Comparison of ENCODE assay signal across 20 mouse cellular contexts in genomic region chr15:61563347-61563746, GRCm38 (mm10).
"Had no signal": no experiment of that assay in that cellular context is flagged by ENCODE, and none has a peak within 500 bp of the region (broad histone marks: within the 10 kb centered on the region; RNA-seq: fewer than 3 reads in every experiment).

No protein-coding gene starts in this region.

- DNase-seq: liver, postnatal 0 days; lung, adult 2 months; lung, postnatal 14 days; lung, postnatal 36 days; midbrain, embryonic 14.5 days; retina, postnatal 1 day; right cerebral cortex, adult 18-20 months; right cerebral cortex, postnatal 25 days; right cerebral cortex, postnatal 4 days; thymus, adult 2 months; thymus, postnatal 25 days; thymus, postnatal 4 days had no signal

- H3K27ac ChIP-seq: liver, embryonic 15.5 days; lung, embryonic 15.5 days; macrophage; midbrain, embryonic 12.5 days; neural tube, embryonic 12.5 days; stomach, embryonic 15.5 days; stomach, postnatal 0 days had no signal

- H3K36me3 ChIP-seq: liver, embryonic 15.5 days; lung, embryonic 15.5 days; midbrain, embryonic 12.5 days; neural tube, embryonic 12.5 days; stomach, embryonic 15.5 days had no signal

- H3K9me3 ChIP-seq: liver, embryonic 15.5 days; lung, embryonic 15.5 days; megakaryocyte, embryonic 14.5 days; midbrain, embryonic 12.5 days; neural tube, embryonic 12.5 days; stomach, embryonic 15.5 days had no signal

- H3K4me1 ChIP-seq: liver, embryonic 15.5 days; lung, embryonic 15.5 days; megakaryocyte, embryonic 14.5 days; midbrain, embryonic 12.5 days; neural tube, embryonic 12.5 days; stomach, embryonic 15.5 days had no signal

- H3K27me3 ChIP-seq: liver, embryonic 15.5 days; lung, embryonic 15.5 days; megakaryocyte, embryonic 14.5 days; midbrain, embryonic 12.5 days; neural tube, embryonic 12.5 days; stomach, embryonic 15.5 days had no signal

- H3K4me3 ChIP-seq: liver, embryonic 15.5 days; lung, embryonic 15.5 days; megakaryocyte, embryonic 14.5 days; midbrain, embryonic 12.5 days; neural tube, embryonic 12.5 days; stomach, embryonic 15.5 days had no signal
